Mouse (Mus musculus) stomach, embryonic 16.5 days (tissue): ENCODE results near the gene Agtr1a. TPM values are rescaled to one million over a fixed set of nuclear protein-coding genes. Genes with fewer than 3 reads are reported as not detected.

Experiments
- ATAC-seq: fragments of 200-750 bp; cut with Nextera tagmentation; 2 replicates; pipeline ENCODE4 v1.8.0; 2017; ENCODE audit warnings: moderate number of reproducible peaks, moderate TSS enrichment; ENCODE audit not compliant: insufficient read depth, low FRiP score
- H3K27ac ChIP-seq: fragments of 300-500 bp; sonication (generic); 2 replicates; pipeline ENCODE4 v1.5.1; 2014; ENCODE audit warnings: low read length
- H3K27me3 ChIP-seq: fragments of 300-500 bp; sonication (generic); 2 replicates; pipeline ENCODE4 v1.6.1; 2014; ENCODE audit warnings: low read length, control low read depth, mixed read lengths; ENCODE audit not compliant: control insufficient read depth, insufficient read depth
- H3K36me3 ChIP-seq: fragments of 300-500 bp; sonication (generic); 2 replicates; pipeline ENCODE4 v1.6.1; 2014; ENCODE audit warnings: low read length; ENCODE audit not compliant: control insufficient read depth, insufficient read depth
- H3K4me1 ChIP-seq: fragments of 300-500 bp; sonication (generic); 2 replicates; pipeline ENCODE4 v1.6.1; 2014; ENCODE audit warnings: low read length, control low read depth, mixed read lengths; ENCODE audit not compliant: control insufficient read depth, insufficient read depth
- H3K4me2 ChIP-seq: fragments of 300-500 bp; sonication (generic); 2 replicates; pipeline ENCODE4 v1.6.1; 2014; ENCODE audit warnings: low read depth, low read length, mixed read lengths
- H3K4me3 ChIP-seq: fragments of 300-500 bp; sonication (generic); replicated peaks from 2 replicates; pipeline ENCODE4 v1.5.1; 2014; ENCODE audit warnings: mild to moderate bottlenecking, low read length
- H3K9ac ChIP-seq: fragments of 300-500 bp; sonication (generic); 2 replicates; pipeline ENCODE4 v1.6.1; 2014; ENCODE audit warnings: low read length
- H3K9me3 ChIP-seq: fragments of 300-500 bp; sonication (generic); replicated peaks from 2 replicates; pipeline ENCODE4 v1.6.1; 2016; ENCODE audit warnings: low read length, control low read depth; ENCODE audit not compliant: control insufficient read depth
- WGBS: fragments of 180-500 bp; shearing (Covaris S2); extraction: QIAGEN DNeasy Blood & Tissue Kit; methylation state at CpG from one replicate; pipeline ENCODE4 v1.1.7; 2014; 5-methylcytosine and 5-hydroxymethylcytosine counted together
- polyA plus RNA-seq: library from polyadenylated mRNA; unstranded; fragments of >200 nt; fragmentation: Nextera tagmentation; extraction: Ambion mirVana; gene quantifications from 2 replicates; pipeline ENCODE4 v1.2.1, GENCODE M21; 2015

Agtr1a gene
- polyA plus RNA-seq, 1 experiment from 2014 or later, result 4.1 TPM

- Histone ChIP-seq H3K27ac (no peak overlapping the region), H3K4me2 (no peak overlapping the region), H3K4me3 (no peak overlapping the region), H3K9ac (no peak overlapping the region), H3K9me3 (no peaks in the 10 kb centered on the region), H3K27me3 (no peaks in the 10 kb centered on the region), H3K4me1 (no peaks in the 10 kb centered on the region), H3K36me3 (no peaks in the 10 kb centered on the region)
- ATAC-seq, result no peak
- 47% methylated on average over 4 of the region's 4 CpGs for WGBS
Measured at GRCm38 (mm10) chr13:30358456-30359168, 22.4 kb downstream of the Agtr1a start.

GRCm38 (mm10) chr13:30359886-30360285 is 23.6 kb downstream of the Agtr1a start:
- Histone ChIP-seq H3K36me3 (no peaks in the 10 kb centered on the region), H3K9me3 (no peaks in the 10 kb centered on the region), H3K27ac (no peak overlapping the region), H3K9ac (no peak overlapping the region), H3K4me3 (no peak overlapping the region), H3K4me2 (no peak overlapping the region), H3K4me1 (no peaks in the 10 kb centered on the region), H3K27me3 (no peaks in the 10 kb centered on the region)
- 87% methylated on average over 2 of the region's 2 CpGs for WGBS
- ATAC-seq, result no peak

- no peak for ATAC-seq
- Histone ChIP-seq H3K4me1 (no peaks in the 10 kb centered on the region), H3K9ac (no peak overlapping the region), H3K27me3 (no peaks in the 10 kb centered on the region), H3K9me3 (no peaks in the 10 kb centered on the region), H3K27ac (no peak overlapping the region), H3K36me3 (no peaks in the 10 kb centered on the region), H3K4me2 (no peak overlapping the region), H3K4me3 (no peak overlapping the region)
- WGBS, result 33% methylated on average over 5 of the region's 5 CpGs
Measured at GRCm38 (mm10) chr13:30361002-30361401, 24.8 kb downstream of the Agtr1a start.

- H3K36me3 ChIP-seq, result no peaks in the 10 kb centered on the region
- no peak overlapping the region for H3K27ac ChIP-seq
- no peak for ATAC-seq
- no peaks in the 10 kb centered on the region for H3K9me3 ChIP-seq
- no peak overlapping the region for H3K4me3 ChIP-seq
- no peak overlapping the region for H3K4me2 ChIP-seq
- no peaks in the 10 kb centered on the region for H3K27me3 ChIP-seq
- no peaks in the 10 kb centered on the region for H3K4me1 ChIP-seq
- no peak overlapping the region for H3K9ac ChIP-seq
- WGBS, result 92% methylated on average over 6 of the region's 6 CpGs
Measured at GRCm38 (mm10) chr13:30362048-30362447, 25.8 kb downstream of the Agtr1a start.

- Histone ChIP-seq H3K4me2 (no peak overlapping the region), H3K27me3 (no peaks in the 10 kb centered on the region), H3K9me3 (no peaks in the 10 kb centered on the region), H3K4me1 (no peaks in the 10 kb centered on the region), H3K27ac (no peak overlapping the region), H3K9ac (no peak overlapping the region), H3K4me3 (no peak overlapping the region), H3K36me3 (no peaks in the 10 kb centered on the region)
- no peak for ATAC-seq
- 70% methylated on average over 11 of the region's 11 CpGs for WGBS
Measured at GRCm38 (mm10) chr13:30364097-30364625, 27.9 kb downstream of the Agtr1a start.

- H3K4me1 ChIP-seq, result no peaks in the 10 kb centered on the region
- H3K4me3 ChIP-seq, result no peak overlapping the region
- ATAC-seq, result no peak
- WGBS, result 80% methylated on average over 9 of the region's 9 CpGs
- no peak overlapping the region for H3K27ac ChIP-seq
- H3K9ac ChIP-seq, result no peak overlapping the region
- H3K9me3 ChIP-seq, result no peaks in the 10 kb centered on the region
- H3K27me3 ChIP-seq, result no peaks in the 10 kb centered on the region
- H3K36me3 ChIP-seq, result no peaks in the 10 kb centered on the region
- H3K4me2 ChIP-seq, result no peak overlapping the region
Measured at GRCm38 (mm10) chr13:30364780-30365179, 28.5 kb downstream of the Agtr1a start.

GRCm38 (mm10) chr13:30365378-30365777 is 29.1 kb downstream of the Agtr1a start:
- WGBS, result 36% methylated on average over 2 of the region's 2 CpGs
- Histone ChIP-seq H3K4me1 (no peaks in the 10 kb centered on the region), H3K36me3 (no peaks in the 10 kb centered on the region), H3K4me2 (no peak overlapping the region), H3K4me3 (no peak overlapping the region), H3K27me3 (no peaks in the 10 kb centered on the region), H3K27ac (no peak overlapping the region), H3K9ac (no peak overlapping the region), H3K9me3 (no peaks in the 10 kb centered on the region)
- ATAC-seq, result no peak

GRCm38 (mm10) chr13:30368116-30368515 is 31.9 kb downstream of the Agtr1a start:
- Histone ChIP-seq H3K27me3 (no peaks in the 10 kb centered on the region), H3K4me2 (no peak overlapping the region), H3K9me3 (no peaks in the 10 kb centered on the region), H3K4me1 (no peaks in the 10 kb centered on the region), H3K9ac (no peak overlapping the region), H3K36me3 (no peaks in the 10 kb centered on the region), H3K27ac (no peak overlapping the region), H3K4me3 (no peak overlapping the region)
- WGBS, result 27% methylated on average over 8 of the region's 8 CpGs
- no peak for ATAC-seq

- 37% methylated on average over 2 of the region's 2 CpGs for WGBS
Measured at GRCm38 (mm10) chr13:30368746-30369145, 32.5 kb downstream of the Agtr1a start.

More at GRCm38 (mm10) chr13:30368746-30369145, 32.5 kb downstream of the Agtr1a start:
- Histone ChIP-seq H3K27ac (no peak overlapping the region), H3K4me3 (no peak overlapping the region), H3K4me1 (no peaks in the 10 kb centered on the region), H3K27me3 (no peaks in the 10 kb centered on the region), H3K9ac (no peak overlapping the region), H3K36me3 (no peaks in the 10 kb centered on the region), H3K9me3 (no peaks in the 10 kb centered on the region), H3K4me2 (no peak overlapping the region)
- no peak for ATAC-seq
